Mouse (Mus musculus): Measurements from ENCODE around the gene Grm4.

The Grm4 gene

GRCm38 (mm10) chr17:27435225-27435624, 86.0 kb downstream of the Grm4 start:
- in situ Hi-C loops (cut with MboI; ENCODE audit: low pct_unique_long_range_greater_than_20kb in 1 of 2, low sequenced_read_pairs in 2 of 2, unreplicated experiment in 1 of 2), result no loop called here

- in situ Hi-C loops (cut with MboI; ENCODE audit: low pct_unique_long_range_greater_than_20kb in 1 of 2, low sequenced_read_pairs in 2 of 2, unreplicated experiment in 1 of 2), result no loop called here
Measured at GRCm38 (mm10) chr17:27434066-27434465, 87.1 kb downstream of the Grm4 start.

GRCm38 (mm10) chr17:27433179-27433680, 88.0 kb downstream of the Grm4 start:
- in situ Hi-C loops (cut with MboI; ENCODE audit: low pct_unique_long_range_greater_than_20kb in 1 of 2, low sequenced_read_pairs in 2 of 2, unreplicated experiment in 1 of 2), result no loop called here

- in situ Hi-C loops (cut with MboI; ENCODE audit: low pct_unique_long_range_greater_than_20kb in 1 of 2, low sequenced_read_pairs in 2 of 2, unreplicated experiment in 1 of 2), result no loop called here
Measured at GRCm38 (mm10) chr17:27432145-27432650, 89.0 kb downstream of the Grm4 start.

- in situ Hi-C loops (cut with MboI; ENCODE audit: low pct_unique_long_range_greater_than_20kb in 1 of 2, low sequenced_read_pairs in 2 of 2, unreplicated experiment in 1 of 2), result no loop called here
Measured at GRCm38 (mm10) chr17:27431049-27431839, 90.0 kb downstream of the Grm4 start.

- in situ Hi-C loops (cut with MboI; ENCODE audit: low pct_unique_long_range_greater_than_20kb in 1 of 2, low sequenced_read_pairs in 2 of 2, unreplicated experiment in 1 of 2), result no loop called here
Measured at GRCm38 (mm10) chr17:27429757-27430156, 91.4 kb downstream of the Grm4 start.

GRCm38 (mm10) chr17:27425016-27425415, 96.2 kb downstream of the Grm4 start:
- in situ Hi-C loops (cut with MboI; ENCODE audit: low pct_unique_long_range_greater_than_20kb in 1 of 2, low sequenced_read_pairs in 2 of 2, unreplicated experiment in 1 of 2), result no loop called here

- in situ Hi-C loops (cut with MboI; ENCODE audit: low pct_unique_long_range_greater_than_20kb in 1 of 2, low sequenced_read_pairs in 2 of 2, unreplicated experiment in 1 of 2), result no loop called here
Measured at GRCm38 (mm10) chr17:27424356-27424755, 96.8 kb downstream of the Grm4 start.

- in situ Hi-C loops (cut with MboI; ENCODE audit: low pct_unique_long_range_greater_than_20kb in 1 of 2, low sequenced_read_pairs in 2 of 2, unreplicated experiment in 1 of 2), result no loop called here
Measured at GRCm38 (mm10) chr17:27422726-27423381, 98.3 kb downstream of the Grm4 start.

GRCm38 (mm10) chr17:27422371-27422725, 98.9 kb downstream of the Grm4 start:
- in situ Hi-C loops (cut with MboI; ENCODE audit: low pct_unique_long_range_greater_than_20kb in 1 of 2, low sequenced_read_pairs in 2 of 2, unreplicated experiment in 1 of 2), result no loop called here

- in situ Hi-C loops (cut with MboI; ENCODE audit: low pct_unique_long_range_greater_than_20kb in 1 of 2, low sequenced_read_pairs in 2 of 2, unreplicated experiment in 1 of 2), result no loop called here
Measured at GRCm38 (mm10) chr17:27421837-27422236, 99.4 kb downstream of the Grm4 start.

GRCm38 (mm10) chr17:27409006-27409405, 112.2 kb downstream of the Grm4 start:
- in situ Hi-C loops (cut with MboI; ENCODE audit: low pct_unique_long_range_greater_than_20kb in 1 of 2, low sequenced_read_pairs in 2 of 2, unreplicated experiment in 1 of 2), result no loop called here

GRCm38 (mm10) chr17:27408531-27408930, 112.7 kb downstream of the Grm4 start:
- in situ Hi-C loops (cut with MboI; ENCODE audit: low pct_unique_long_range_greater_than_20kb in 1 of 2, low sequenced_read_pairs in 2 of 2, unreplicated experiment in 1 of 2), result no loop called here

- in situ Hi-C loops (cut with MboI; ENCODE audit: low pct_unique_long_range_greater_than_20kb in 1 of 2, low sequenced_read_pairs in 2 of 2, unreplicated experiment in 1 of 2), result no loop called here
Measured at GRCm38 (mm10) chr17:27406956-27407355, 114.2 kb downstream of the Grm4 start.

GRCm38 (mm10) chr17:27405376-27406024, 115.7 kb downstream of the Grm4 start:
- in situ Hi-C loops (cut with MboI; ENCODE audit: low pct_unique_long_range_greater_than_20kb in 1 of 2, low sequenced_read_pairs in 2 of 2, unreplicated experiment in 1 of 2), result no loop called here

- in situ Hi-C loops (cut with MboI; ENCODE audit: low pct_unique_long_range_greater_than_20kb in 1 of 2, low sequenced_read_pairs in 2 of 2, unreplicated experiment in 1 of 2), result no loop called here
Measured at GRCm38 (mm10) chr17:27401200-27401599, 120.0 kb downstream of the Grm4 start.

GRCm38 (mm10) chr17:27393931-27394330, 127.3 kb downstream of the Grm4 start:
- in situ Hi-C loops (cut with MboI; ENCODE audit: low pct_unique_long_range_greater_than_20kb in 1 of 2, low sequenced_read_pairs in 2 of 2, unreplicated experiment in 1 of 2), result loop anchor here (10.0 kb wide), 3 partner anchors 121 to 229 kb away; partner anchors contain the start of genes Grm4 (in 1 of the 2) and Ip6k3 (in 1 of the 2)

GRCm38 (mm10) chr17:27393432-27393831, 127.8 kb downstream of the Grm4 start:
- in situ Hi-C loops (cut with MboI; ENCODE audit: low pct_unique_long_range_greater_than_20kb in 1 of 2, low sequenced_read_pairs in 2 of 2, unreplicated experiment in 1 of 2), result loop anchor here (10.0 kb wide), 3 partner anchors 121 to 229 kb away; partner anchors contain the start of genes Grm4 (in 1 of the 2) and Ip6k3 (in 1 of the 2)

- in situ Hi-C loops (cut with MboI; ENCODE audit: low pct_unique_long_range_greater_than_20kb in 1 of 2, low sequenced_read_pairs in 2 of 2, unreplicated experiment in 1 of 2), result loop anchor here (10.0 kb wide), 3 partner anchors 122 to 228 kb away; partner anchors contain the start of genes Grm4 (in 1 of the 2) and Ip6k3 (in 1 of the 2)
Measured at GRCm38 (mm10) chr17:27392918-27393317, 128.3 kb downstream of the Grm4 start.

Data from mouse embryonic stem cell (cell line).